Mouse (Mus musculus): ENCODE data around the gene Tex37. TPM values are rescaled to one million over a fixed set of nuclear protein-coding genes. Genes with fewer than 3 reads are reported as not detected.
A peak's percentile ranks its signal among the peaks of the same experiment; 100 is the strongest.

Tex37 gene
- polyA plus RNA-seq, 1 experiment: not detected

DNA sequence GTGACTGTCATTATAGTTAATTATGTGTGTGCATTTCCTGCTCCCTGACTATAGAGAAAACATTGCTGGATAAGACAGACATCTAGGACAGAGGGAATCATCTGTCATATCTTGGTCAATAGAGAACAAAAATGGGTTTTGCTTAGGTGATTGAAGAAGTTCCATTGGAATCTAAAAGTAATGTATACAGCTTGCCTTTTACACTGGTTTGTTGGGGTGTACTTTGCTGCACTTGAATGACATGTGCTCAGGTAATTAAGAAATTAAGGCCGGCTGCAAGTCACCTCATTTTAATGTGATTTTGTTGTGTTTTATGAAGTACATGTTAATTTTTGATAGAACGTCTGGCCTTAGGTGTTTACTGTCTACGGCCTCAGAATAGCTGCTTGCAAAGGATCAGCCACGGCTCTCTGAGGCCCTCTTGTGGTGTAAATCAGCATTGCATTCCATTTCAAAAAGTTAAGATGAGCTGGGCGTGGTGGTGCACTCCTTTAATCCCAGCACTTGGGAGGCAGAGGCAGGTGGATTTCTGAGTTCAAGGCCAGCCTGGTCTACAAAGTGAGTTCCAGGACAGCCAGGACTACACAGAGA, 37.9 kb downstream of the Tex37 start:
- TF ChIP-seq CTCF (IDR thresholded peaks at IDR 0.05; ENCODE audit: borderline replicate concordance, extremely low read depth, insufficient read depth, insufficient read length): peak; percentile 84
- no peak for TF ChIP-seq POLR2A (IDR thresholded peaks at IDR 0.05; ENCODE audit: borderline replicate concordance, extremely low read depth, insufficient read depth, insufficient read length, poor library complexity, severe bottlenecking)
- DNase-seq (ENCODE audit: low read depth): peak; percentile 82

DNA sequence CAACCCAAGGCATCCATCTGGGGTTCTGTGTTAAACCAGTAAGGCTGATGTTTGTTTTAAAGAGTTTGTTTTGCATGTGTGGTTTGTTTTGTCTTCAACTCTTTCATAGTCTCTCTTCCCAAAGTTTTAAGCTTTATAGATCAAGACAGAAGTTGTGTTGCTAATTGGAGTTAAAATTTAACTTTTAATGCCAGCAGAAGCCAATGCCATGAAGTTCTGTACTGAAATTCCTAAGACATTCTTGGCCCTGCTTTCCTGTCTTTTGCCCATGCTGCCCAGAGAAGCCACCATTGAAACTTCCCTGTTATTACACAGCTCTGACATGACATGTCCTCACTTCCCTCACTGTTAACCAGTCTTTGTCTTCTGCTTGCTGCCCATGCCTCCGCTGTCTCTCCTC, 43.7 kb downstream of the Tex37 start:
- DNase-seq (ENCODE audit: low read depth): no peak
- TF ChIP-seq POLR2A (IDR thresholded peaks at IDR 0.05; ENCODE audit: borderline replicate concordance, extremely low read depth, insufficient read depth, insufficient read length, poor library complexity, severe bottlenecking) (no peak), CTCF (IDR thresholded peaks at IDR 0.05; ENCODE audit: borderline replicate concordance, extremely low read depth, insufficient read depth, insufficient read length) (no peak)

DNA sequence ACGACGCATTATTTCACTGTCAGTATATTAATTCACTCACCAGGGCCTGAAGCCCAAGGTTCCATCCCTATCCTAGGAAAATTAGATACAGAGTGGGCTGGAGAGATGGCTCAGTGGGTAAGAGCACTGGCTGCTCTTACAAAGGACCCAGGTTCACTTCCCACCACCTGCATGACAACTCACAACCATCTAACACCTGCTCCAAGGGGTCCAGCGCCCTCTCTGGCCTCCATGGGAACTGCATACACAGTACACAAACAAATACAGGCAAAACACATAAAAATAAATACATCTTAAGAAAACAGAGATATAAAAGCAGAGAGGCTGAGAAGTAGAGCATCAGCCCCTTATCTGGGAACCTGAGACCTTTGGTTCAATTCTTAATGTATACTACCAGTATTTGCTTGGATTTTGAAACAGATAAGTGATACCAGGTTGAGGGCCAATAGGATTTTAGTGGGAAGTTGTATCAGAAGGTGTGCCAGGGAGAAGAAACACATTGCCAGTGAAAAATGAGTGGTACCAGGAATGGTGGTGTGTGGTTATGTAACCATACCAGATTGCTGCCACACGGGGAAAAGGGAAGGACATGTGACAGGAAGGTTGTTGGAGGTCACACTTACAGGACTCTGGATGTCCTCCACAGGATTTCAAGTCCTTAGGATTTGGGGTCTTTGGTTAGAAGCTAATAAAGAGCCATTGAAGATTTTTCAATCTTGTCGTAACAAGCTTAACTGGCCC, 44.5 kb downstream of the Tex37 start:
- DNase-seq (ENCODE audit: low read depth): no peak
- TF ChIP-seq CTCF (IDR thresholded peaks at IDR 0.05; ENCODE audit: borderline replicate concordance, extremely low read depth, insufficient read depth, insufficient read length) (peak; percentile 31; the same call in 1 of the 2 replicates), POLR2A (IDR thresholded peaks at IDR 0.05; ENCODE audit: borderline replicate concordance, extremely low read depth, insufficient read depth, insufficient read length, poor library complexity, severe bottlenecking) (no peak)

DNA sequence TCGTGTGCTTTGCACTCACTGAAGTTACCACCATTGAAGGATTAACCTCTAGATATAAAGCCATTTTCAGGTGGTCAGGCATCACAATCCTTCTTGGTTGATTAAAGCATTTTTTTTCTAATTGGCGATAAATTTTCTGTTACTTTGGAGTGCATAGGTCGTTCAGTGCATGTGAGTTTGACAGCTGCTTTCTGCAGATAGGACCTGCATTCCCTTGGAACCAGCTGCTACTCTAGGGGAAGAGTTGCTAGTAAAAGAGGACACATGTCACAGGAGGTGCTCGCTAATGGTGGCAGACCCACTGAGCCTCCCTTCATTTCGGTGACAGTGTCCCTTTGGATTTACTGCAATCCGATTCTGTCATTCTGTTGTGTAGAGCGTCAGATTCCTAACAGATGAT, 46.2 kb downstream of the Tex37 start:
- DNase-seq (ENCODE audit: low read depth): peak; percentile 19
- TF ChIP-seq CTCF (IDR thresholded peaks at IDR 0.05; ENCODE audit: borderline replicate concordance, extremely low read depth, insufficient read depth, insufficient read length): no peak

DNA sequence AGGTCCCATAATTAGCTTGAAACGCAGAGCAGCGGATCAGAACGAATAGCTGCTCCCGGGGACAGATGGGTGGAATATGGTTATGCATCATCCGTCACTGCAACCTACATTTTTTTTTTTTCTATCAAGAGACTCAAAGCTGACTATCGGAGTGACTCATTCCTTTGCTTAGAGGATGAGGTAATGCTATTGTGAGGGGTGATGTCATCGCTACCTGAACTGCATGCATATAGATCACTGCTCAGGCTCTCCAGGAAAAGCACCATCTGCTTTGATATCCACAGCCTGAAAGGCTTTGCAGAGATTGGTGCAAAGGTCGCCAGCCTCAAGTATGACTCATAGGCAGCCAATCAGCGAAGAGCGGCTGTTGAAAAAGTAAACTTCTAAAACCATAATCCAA, 46.6 kb downstream of the Tex37 start:
- peak; percentile 83 for DNase-seq (ENCODE audit: low read depth)
- TF ChIP-seq CTCF (IDR thresholded peaks at IDR 0.05; ENCODE audit: borderline replicate concordance, extremely low read depth, insufficient read depth, insufficient read length) (no peak), POLR2A (IDR thresholded peaks at IDR 0.05; ENCODE audit: borderline replicate concordance, extremely low read depth, insufficient read depth, insufficient read length, poor library complexity, severe bottlenecking) (no peak)

DNA sequence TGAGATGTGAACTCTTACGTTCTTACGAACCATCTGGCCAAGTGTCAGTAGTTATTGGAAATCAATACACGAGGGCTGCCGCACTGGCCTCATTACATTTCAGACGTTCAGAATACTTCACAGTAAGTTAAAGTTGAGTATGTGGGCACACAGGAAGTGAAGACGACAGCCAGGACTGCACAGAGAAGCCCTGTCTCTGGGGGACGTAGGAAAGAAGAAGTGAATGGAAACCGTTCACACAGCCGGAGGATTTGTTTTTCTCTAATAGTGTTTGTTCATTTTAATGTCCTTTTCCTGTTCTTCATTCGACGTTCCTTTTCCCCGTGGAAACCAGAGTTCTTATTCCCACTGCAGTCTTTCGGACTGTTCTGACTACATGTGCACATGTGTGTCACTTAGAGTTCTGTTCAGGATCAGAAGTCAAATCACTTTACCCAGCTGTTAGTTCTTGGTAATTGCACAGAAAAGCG, 47.2 kb downstream of the Tex37 start:
- DNase-seq (ENCODE audit: low read depth): peak; percentile 12
- TF ChIP-seq CTCF (IDR thresholded peaks at IDR 0.05; ENCODE audit: borderline replicate concordance, extremely low read depth, insufficient read depth, insufficient read length) (no peak), POLR2A (IDR thresholded peaks at IDR 0.05; ENCODE audit: borderline replicate concordance, extremely low read depth, insufficient read depth, insufficient read length, poor library complexity, severe bottlenecking) (no peak)

DNA sequence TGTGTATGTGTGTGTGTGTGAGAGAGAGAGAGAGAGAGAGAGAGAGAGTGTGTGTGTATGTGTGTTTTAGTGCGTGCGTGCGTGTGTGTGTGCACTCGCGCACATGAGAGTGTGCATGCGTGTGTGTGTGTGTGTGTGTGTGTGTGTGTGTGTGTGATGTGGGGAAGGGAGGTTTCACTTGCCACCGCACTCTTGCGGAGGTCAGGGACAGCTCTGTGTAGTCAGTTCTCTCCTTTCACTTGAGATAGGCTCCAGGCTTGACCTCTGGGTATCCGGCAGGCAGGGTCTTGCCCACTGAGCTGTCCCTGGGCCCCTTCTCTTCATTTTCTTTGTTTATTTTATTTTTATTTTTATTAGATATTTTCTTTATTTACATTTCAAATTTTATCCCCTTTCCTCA, 51.4 kb downstream of the Tex37 start:
- TF ChIP-seq POLR2A (IDR thresholded peaks at IDR 0.05; ENCODE audit: borderline replicate concordance, extremely low read depth, insufficient read depth, insufficient read length, poor library complexity, severe bottlenecking) (no peak), CTCF (IDR thresholded peaks at IDR 0.05; ENCODE audit: borderline replicate concordance, extremely low read depth, insufficient read depth, insufficient read length) (no peak)
- peak; percentile 7 for DNase-seq (ENCODE audit: low read depth)

DNA sequence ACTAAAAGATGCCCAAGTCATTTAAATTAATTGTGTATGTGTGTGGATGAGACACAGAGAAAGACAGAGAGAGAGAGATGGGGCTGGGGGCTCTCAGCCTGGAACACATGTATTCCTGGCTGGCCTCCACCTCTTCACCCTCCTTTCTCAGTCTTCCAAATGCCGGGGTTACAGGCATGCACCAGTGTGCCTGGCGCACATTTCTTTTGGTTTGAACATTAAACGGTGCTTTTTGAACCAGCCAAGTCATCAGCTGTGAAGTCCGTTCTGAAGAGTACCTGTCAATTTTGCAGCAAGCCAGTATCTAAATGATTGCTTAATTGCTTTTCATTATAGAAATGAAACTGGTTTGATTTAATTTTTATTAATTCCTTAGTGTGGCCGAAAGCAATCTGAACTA, 52.0 kb downstream of the Tex37 start:
- TF ChIP-seq POLR2A (IDR thresholded peaks at IDR 0.05; ENCODE audit: borderline replicate concordance, extremely low read depth, insufficient read depth, insufficient read length, poor library complexity, severe bottlenecking) (no peak), CTCF (IDR thresholded peaks at IDR 0.05; ENCODE audit: borderline replicate concordance, extremely low read depth, insufficient read depth, insufficient read length) (no peak)
- peak; percentile 26 for DNase-seq (ENCODE audit: low read depth)

DNA sequence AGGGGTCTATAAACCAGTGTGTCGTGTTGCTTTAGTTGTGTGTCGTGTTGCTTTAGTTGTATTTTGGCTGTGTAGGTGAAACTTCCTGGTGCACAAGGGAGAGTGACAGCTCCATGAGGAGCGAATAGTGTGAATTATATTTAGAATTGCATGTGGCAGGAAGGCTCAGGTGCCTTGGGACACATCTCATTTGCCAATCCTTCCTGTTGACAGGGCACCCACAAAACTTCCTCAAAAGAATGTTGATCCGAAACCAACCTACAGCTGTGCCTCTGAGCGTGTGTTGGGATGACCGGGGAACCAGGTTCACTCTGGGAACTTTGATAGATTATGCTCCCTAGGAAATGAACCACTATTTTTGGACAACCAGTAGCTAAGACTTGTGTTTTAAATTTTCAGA, 54.4 kb downstream of the Tex37 start:
- DNase-seq (ENCODE audit: low read depth): no peak
- TF ChIP-seq CTCF (IDR thresholded peaks at IDR 0.05; ENCODE audit: borderline replicate concordance, extremely low read depth, insufficient read depth, insufficient read length) (no peak), POLR2A (IDR thresholded peaks at IDR 0.05; ENCODE audit: borderline replicate concordance, extremely low read depth, insufficient read depth, insufficient read length, poor library complexity, severe bottlenecking) (no peak)

Other genes with a start within 250 kb of the Tex37 start
- 21.6 and 25.6 TPM in 2 replicates for gene Rpia, start 126.7 kb downstream of the Tex37 start, polyA plus RNA-seq (2012; rRNA removed)
- gene Eif2ak3, start 74.4 kb downstream of the Tex37 start, polyA plus RNA-seq (2012; rRNA removed): 17.2 and 20.2 TPM in 2 replicates
- gene Foxi3, start 37.6 kb upstream of the Tex37 start, polyA plus RNA-seq (2012; rRNA removed): 0.08 and 0.49 TPM in 2 replicates
- 3.0 TPM in 2 replicates for gene Thnsl2, start 225.5 kb upstream of the Tex37 start, polyA plus RNA-seq (2012; rRNA removed)